Mouse (Mus musculus) thymus, adult 2 months (tissue): Measurements from ENCODE around the gene Sos2. TPM values are rescaled to one million over a fixed set of nuclear protein-coding genes. Genes with fewer than 3 reads are reported as not detected.

Source experiments
- DNase-seq: peaks from one replicate; pipeline ENCODE4 v3.0.0; 2021
- H3K27ac ChIP-seq: fragments of 200-500 bp; 2 replicates; pipeline ENCODE4 v1.5.1; 2012; ENCODE audit warnings: low read length, control low read depth; ENCODE audit not compliant: control insufficient read depth, insufficient read depth
- H3K27me3 ChIP-seq: fragments of 200-500 bp; 2 replicates; pipeline ENCODE4 v1.6.1; 2012; ENCODE audit warnings: mild to moderate bottlenecking, low read length, moderate library complexity, mixed read lengths; ENCODE audit not compliant: control insufficient read depth, insufficient read depth
- H3K36me3 ChIP-seq: fragments of 200-500 bp; 2 replicates; pipeline ENCODE4 v1.6.1; 2012; ENCODE audit warnings: mild to moderate bottlenecking, low read length, moderate library complexity; ENCODE audit not compliant: control insufficient read depth, insufficient read depth
- H3K4me1 ChIP-seq: fragments of 200-500 bp; replicated peaks from 2 replicates; pipeline ENCODE4 v1.6.1; 2012; ENCODE audit warnings: low read length; ENCODE audit not compliant: control insufficient read depth, insufficient read depth
- H3K4me3 ChIP-seq: fragments of 200-500 bp; 2 replicates; pipeline ENCODE4 v1.5.1; 2012; ENCODE audit warnings: mild to moderate bottlenecking, low read length, control low read depth, moderate library complexity; ENCODE audit not compliant: control insufficient read depth, insufficient read depth
- CTCF ChIP-seq: fragments of 200-500 bp; IDR thresholded peaks from 2 replicates; pipeline ENCODE4 v1.5.1; 2012; ENCODE audit warnings: mild to moderate bottlenecking, control low read depth, low read length, moderate library complexity, borderline replicate concordance; ENCODE audit not compliant: control insufficient read depth, poor library complexity, insufficient read depth; ENCODE audit errors: extremely low read depth
- POLR2A ChIP-seq: fragments of 200-500 bp; IDR thresholded peaks from 2 replicates; pipeline ENCODE4 v1.6.1; 2012; ENCODE audit warnings: mild to moderate bottlenecking, low read length, control low read depth, moderate library complexity; ENCODE audit not compliant: control insufficient read depth, poor library complexity, insufficient read depth; ENCODE audit errors: extremely low read depth
- WGBS: fragments of 180-500 bp; shearing (Covaris S2); methylation state at CpG from one replicate; pipeline ENCODE4 v1.1.7; 2018; 5-methylcytosine and 5-hydroxymethylcytosine counted together
- polyA plus RNA-seq: library from polyadenylated mRNA; depleted of rRNA; stranded (reverse); fragments of >200 nt; gene quantifications from 2 replicates; pipeline ENCODE4 v1.2.3, GENCODE M21; 2012

The Sos2 gene
- polyA plus RNA-seq, 1 experiment: 18.0 TPM

DNA sequence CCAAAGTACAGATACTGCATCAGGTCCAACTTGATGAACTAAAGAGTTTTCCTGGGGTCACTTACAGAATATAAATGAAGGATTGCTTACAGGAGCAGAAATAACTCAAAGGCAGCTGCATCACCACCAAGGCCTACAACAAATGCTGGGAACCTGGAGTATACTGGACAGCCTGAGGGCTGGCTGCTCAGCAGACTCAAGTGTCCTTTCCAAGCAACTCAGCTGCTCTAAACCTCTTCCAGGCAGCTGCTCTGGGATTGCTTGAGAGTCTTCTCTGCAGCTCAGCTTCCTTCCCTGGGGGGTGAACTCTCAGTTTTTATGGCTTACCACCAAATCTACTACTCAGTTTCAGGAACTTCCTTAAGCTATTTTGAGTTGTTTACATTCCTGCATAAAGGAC, 7.4 kb upstream of the Sos2 start:
- Histone ChIP-seq H3K27ac (no peak overlapping the region), H3K4me3 (no peak overlapping the region), H3K27me3 (no peaks in the 10 kb centered on the region), H3K4me1 (no peaks in the 10 kb centered on the region), H3K36me3 (no peaks in the 10 kb centered on the region)
- no peak for DNase-seq
- TF ChIP-seq CTCF (no peak), POLR2A (no peak)

- 78% methylated on average over 2 of the region's 2 CpGs for WGBS
- H3K27ac ChIP-seq: no peak overlapping the region
Measured at GRCm38 (mm10) chr12:69688368-69688767, 6.7 kb upstream of the Sos2 start.

DNA sequence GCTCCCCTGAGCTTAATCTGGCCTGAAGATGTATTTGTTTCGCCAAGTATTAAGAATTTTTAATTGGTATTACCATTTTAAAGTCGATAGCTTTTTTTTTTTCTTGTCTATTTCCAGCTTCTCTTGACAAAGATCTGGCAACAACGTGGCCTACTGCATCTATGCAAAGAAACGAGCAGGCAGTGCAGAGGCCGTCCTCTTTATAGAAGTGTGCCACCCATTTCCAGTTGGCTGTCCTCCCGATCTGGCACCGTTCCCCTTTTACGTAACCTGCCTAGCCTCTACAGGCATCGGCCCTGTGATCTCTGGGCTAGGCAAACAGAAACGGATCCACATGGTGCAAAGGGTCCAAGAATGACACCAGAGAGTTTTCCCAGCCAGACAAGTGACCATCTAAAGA, 1.9 kb upstream of the Sos2 start:
- H3K27me3 ChIP-seq: no peaks in the 10 kb centered on the region
- H3K4me1 ChIP-seq: peaks cover 5% of the 10 kb centered on the region; the same call in 1 of the 2 replicates
- H3K36me3 ChIP-seq: no peaks in the 10 kb centered on the region
- no peak overlapping the region for H3K4me3 ChIP-seq
- TF ChIP-seq CTCF: no peak
- no peak for TF ChIP-seq POLR2A
- no peak for DNase-seq
- WGBS: 15% methylated on average over 10 of the region's 10 CpGs
- H3K27ac ChIP-seq: no peak overlapping the region

More at GRCm38 (mm10) chr12:69688368-69688767, 6.7 kb upstream of the Sos2 start:
- Histone ChIP-seq H3K4me3 (no peak overlapping the region), H3K36me3 (no peaks in the 10 kb centered on the region), H3K4me1 (no peaks in the 10 kb centered on the region), H3K27me3 (no peaks in the 10 kb centered on the region)
- no peak for TF ChIP-seq POLR2A
- TF ChIP-seq CTCF: no peak
- no peak for DNase-seq

DNA sequence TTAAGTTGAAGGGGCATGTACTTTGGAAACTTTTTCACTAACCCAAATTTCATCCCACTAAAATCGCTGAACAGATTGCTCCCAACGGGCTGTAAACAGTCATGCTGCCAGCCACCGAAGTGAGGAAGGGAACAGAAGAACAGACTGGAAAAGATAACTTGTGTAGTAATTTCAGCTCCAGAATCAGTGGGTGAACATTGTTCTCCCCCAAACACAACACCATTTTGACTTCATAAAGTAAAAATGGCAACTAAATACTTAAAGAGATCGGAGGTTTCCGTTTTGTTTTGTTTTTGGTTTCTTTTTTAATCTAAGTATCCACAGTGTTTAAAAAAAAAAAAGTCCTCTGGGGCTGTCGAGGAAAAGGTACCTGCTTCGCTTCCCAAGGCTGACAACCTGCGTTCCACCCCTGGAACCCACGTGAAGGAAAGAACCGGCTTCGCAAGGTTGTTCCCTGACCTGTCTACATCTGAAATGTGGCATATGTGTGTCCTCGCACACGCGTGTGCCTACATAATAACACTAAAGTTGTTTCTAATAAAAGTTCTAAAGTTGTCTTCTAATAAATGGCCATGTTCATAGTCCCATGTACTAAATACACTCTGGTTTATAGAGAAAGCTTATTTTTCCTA, 1.3 kb upstream of the Sos2 start:
- WGBS: 33% methylated on average over 14 of the region's 14 CpGs
- Histone ChIP-seq H3K4me1 (peaks cover 5% of the 10 kb centered on the region; the same call in 1 of the 2 replicates), H3K27ac (no peak overlapping the region), H3K4me3 (no peak overlapping the region), H3K27me3 (no peaks in the 10 kb centered on the region), H3K36me3 (no peaks in the 10 kb centered on the region)
- no peak for DNase-seq
- TF ChIP-seq CTCF: no peak
- TF ChIP-seq POLR2A: no peak

GRCm38 (mm10) chr12:69682065-69682787, 574 bp upstream of the Sos2 start:
- no peak overlapping the region for H3K27ac ChIP-seq
- H3K4me3 ChIP-seq: peak overlapping the region; percentile 98
- no peaks in the 10 kb centered on the region for H3K27me3 ChIP-seq
- 5% methylated on average over 54 of the region's 54 CpGs for WGBS
- H3K4me1 ChIP-seq: peaks cover 5% of the 10 kb centered on the region; the same call in 1 of the 2 replicates
- no peaks in the 10 kb centered on the region for H3K36me3 ChIP-seq
- TF ChIP-seq POLR2A (0 out of 2 replicates have a peak, but pooled peaks have one; percentile 41), CTCF (0 out of 2 replicates have a peak, but pooled peaks have one; percentile 33)
- peak; percentile 78 for DNase-seq

- TF ChIP-seq POLR2A (no peak), CTCF (no peak)
- H3K4me3 ChIP-seq: peak overlapping the region; percentile 89
- H3K4me1 ChIP-seq: peaks cover 5% of the 10 kb centered on the region; the same call in 1 of the 2 replicates
- peak overlapping the region; percentile 48; the same call in 1 of the 2 replicates for H3K27ac ChIP-seq
- DNase-seq: peak; percentile 39
- 3% methylated on average over 56 of the region's 56 CpGs for WGBS
- H3K27me3 ChIP-seq: no peaks in the 10 kb centered on the region
- no peaks in the 10 kb centered on the region for H3K36me3 ChIP-seq
Measured at GRCm38 (mm10) chr12:69680635-69681565, 752 bp downstream of the Sos2 start.
